Mouse (Mus musculus) forebrain, embryonic 15.5 days (tissue): ENCODE measurements around the gene Nup160. TPM values are rescaled to one million over a fixed set of nuclear protein-coding genes. Genes with fewer than 3 reads are reported as not detected.

Source experiments
- ATAC-seq: fragments of 200-750 bp; cut with Nextera tagmentation; replicated peaks from 2 replicates; pipeline ENCODE4 v1.8.0; 2017; ENCODE audit warnings: mild to moderate bottlenecking, moderate TSS enrichment, moderate library complexity
- H3K27ac ChIP-seq: fragments of 300-500 bp; sonication (generic); replicated peaks from 2 replicates; pipeline ENCODE4 v1.5.1; 2015; ENCODE audit warnings: mild to moderate bottlenecking, inconsistent platforms
- H3K27me3 ChIP-seq: fragments of 300-500 bp; sonication (generic); 2 replicates; pipeline ENCODE4 v1.6.1; 2015; ENCODE audit warnings: inconsistent platforms
- H3K36me3 ChIP-seq: fragments of 300-500 bp; sonication (generic); 2 replicates; pipeline ENCODE4 v1.6.1; 2015; ENCODE audit warnings: mild to moderate bottlenecking, inconsistent platforms
- H3K4me1 ChIP-seq: fragments of 300-500 bp; sonication (generic); 2 replicates; pipeline ENCODE4 v1.6.1; 2015; ENCODE audit warnings: inconsistent platforms
- H3K4me2 ChIP-seq: fragments of 300-500 bp; sonication (generic); replicated peaks from 2 replicates; pipeline ENCODE4 v1.6.1; 2015; ENCODE audit warnings: mild to moderate bottlenecking, inconsistent platforms
- H3K4me3 ChIP-seq: fragments of 300-500 bp; sonication (generic); 2 replicates; pipeline ENCODE4 v1.5.1; 2015; ENCODE audit warnings: mild to moderate bottlenecking, inconsistent platforms
- H3K9ac ChIP-seq: fragments of 300-500 bp; sonication (generic); replicated peaks from 2 replicates; pipeline ENCODE4 v1.6.1; 2015; ENCODE audit warnings: mild to moderate bottlenecking, inconsistent platforms
- H3K9me3 ChIP-seq: fragments of 300-500 bp; sonication (generic); 2 replicates; pipeline ENCODE4 v1.6.1; 2016; ENCODE audit warnings: inconsistent platforms
- WGBS: fragments of 180-500 bp; shearing (Covaris S2); methylation state at CpG from one replicate; pipeline ENCODE4 v1.1.7; 2015; ENCODE audit warnings: mixed read lengths; 5-methylcytosine and 5-hydroxymethylcytosine counted together
- polyA plus RNA-seq: library from polyadenylated mRNA; unstranded; fragments of >200 nt; fragmentation: Nextera tagmentation; extraction: Ambion mirVana; gene quantifications from 2 replicates; pipeline ENCODE4 v1.2.1, GENCODE M21; 2015

The Nup160 gene
- polyA plus RNA-seq, 1 experiment from 2014 or later: 27.8 TPM

DNA sequence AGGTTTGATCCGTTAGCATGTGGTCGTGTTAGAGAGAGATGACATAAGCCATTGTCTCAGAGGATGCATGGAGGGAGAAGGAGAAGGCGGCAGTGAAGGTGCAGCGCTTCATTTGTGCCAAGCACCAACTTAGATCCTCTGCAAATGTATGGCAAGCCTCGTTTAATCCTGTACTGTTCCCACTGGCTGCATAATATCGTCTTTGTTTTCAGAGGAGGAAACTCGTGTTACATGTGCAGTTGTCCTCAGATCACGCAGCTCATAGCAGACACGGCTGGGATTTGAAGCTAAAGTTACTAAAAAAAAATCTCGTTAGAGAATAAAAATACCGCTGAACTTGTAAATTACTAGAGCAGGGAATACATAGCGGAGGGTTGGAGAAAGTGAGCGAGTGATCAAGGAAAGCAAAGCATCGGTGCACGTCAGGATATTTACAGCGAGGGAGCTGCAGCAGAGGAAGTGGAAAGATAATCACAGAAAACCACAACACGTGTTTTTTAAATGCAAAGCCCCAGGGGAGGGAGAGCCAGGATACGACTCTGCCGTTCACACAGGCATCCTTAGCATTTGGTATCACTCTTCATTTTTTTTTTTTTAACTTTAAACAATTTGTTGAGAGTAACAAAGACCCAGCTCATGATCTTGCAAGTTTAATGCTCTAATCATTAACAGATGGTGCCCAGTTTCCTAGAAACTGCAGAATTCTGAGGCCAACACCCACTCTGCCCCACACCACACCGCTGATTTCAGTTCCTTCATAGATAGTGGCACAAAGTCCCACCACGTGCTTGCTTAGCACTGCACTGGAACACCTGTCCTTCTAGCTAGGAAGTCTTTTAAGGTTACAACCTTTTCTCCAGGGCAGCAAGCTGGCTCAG lies 9.4 kb upstream of the Nup160 start:
- no peak overlapping the region for H3K27ac ChIP-seq

DNA sequence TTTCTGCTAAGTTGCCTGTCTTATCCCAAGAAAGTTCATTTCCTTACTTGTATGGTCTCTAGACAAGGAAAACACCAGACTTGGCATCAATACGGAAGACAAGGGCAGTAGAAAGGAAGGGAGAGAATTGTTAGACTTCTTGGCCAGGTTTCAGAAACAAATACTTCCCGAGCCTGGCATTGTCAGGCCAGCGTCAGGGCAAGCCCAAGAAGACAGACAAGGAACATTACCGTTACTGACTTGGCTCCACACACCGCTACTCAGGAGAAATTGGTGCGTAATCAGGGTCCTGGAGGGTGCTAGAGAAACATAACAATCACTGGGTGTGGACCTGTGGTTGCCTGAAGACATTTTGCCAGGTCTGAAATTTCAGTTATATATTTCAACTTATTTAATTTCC lies 6.7 kb upstream of the Nup160 start:
- Histone ChIP-seq H3K36me3 (no peaks in the 10 kb centered on the region), H3K4me3 (no peak overlapping the region), H3K9me3 (no peaks in the 10 kb centered on the region), H3K27me3 (no peaks in the 10 kb centered on the region), H3K4me2 (no peak overlapping the region), H3K9ac (no peak overlapping the region), H3K4me1 (peaks cover 7% of the 10 kb centered on the region), H3K27ac (no peak overlapping the region)
- WGBS: 68% methylated on average over 6 of the region's 6 CpGs
- ATAC-seq: no peak

More for the DNA sequence above, 9.4 kb upstream of the Nup160 start:
- Histone ChIP-seq H3K27me3 (no peaks in the 10 kb centered on the region), H3K9me3 (no peaks in the 10 kb centered on the region), H3K36me3 (no peaks in the 10 kb centered on the region), H3K4me3 (peak overlapping the region; percentile 9), H3K4me1 (peaks cover 7% of the 10 kb centered on the region), H3K4me2 (peak overlapping the region; percentile 24), H3K9ac (0 out of 2 replicates have a peak overlapping the region, but pooled peaks have one; percentile 1)
- ATAC-seq: 0 out of 2 replicates have a peak, but pooled peaks have one; percentile 38
- WGBS: 29% methylated on average over 21 of the region's 21 CpGs

DNA sequence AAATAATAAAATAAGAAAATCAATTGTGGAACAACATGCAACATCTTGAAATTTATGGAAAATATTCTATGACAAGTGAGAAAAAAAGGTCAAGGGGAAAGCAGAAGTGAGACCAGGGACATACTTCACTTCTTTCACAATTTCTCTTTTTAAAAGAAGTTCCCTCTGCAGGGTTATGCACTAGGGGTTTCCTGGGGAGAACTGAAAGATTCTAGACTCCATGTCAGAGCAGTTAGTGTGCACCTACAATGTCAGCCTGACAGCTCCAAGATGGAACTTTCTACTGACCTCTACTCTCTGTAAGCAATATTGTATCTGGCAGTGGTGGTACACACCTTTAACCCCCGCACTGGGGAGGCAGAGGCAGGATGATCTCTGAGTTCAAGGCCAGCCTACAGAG lies 3.7 kb upstream of the Nup160 start:
- 100% methylated on average over 1 of the region's 1 CpGs for WGBS
- Histone ChIP-seq H3K9me3 (no peaks in the 10 kb centered on the region), H3K27me3 (no peaks in the 10 kb centered on the region), H3K27ac (no peak overlapping the region), H3K9ac (no peak overlapping the region), H3K4me1 (0 out of 2 replicates have a peak, but pooled peaks cover 4% of the 10 kb centered on the region), H3K4me3 (no peak overlapping the region), H3K4me2 (no peak overlapping the region), H3K36me3 (no peaks in the 10 kb centered on the region)
- no peak for ATAC-seq

DNA sequence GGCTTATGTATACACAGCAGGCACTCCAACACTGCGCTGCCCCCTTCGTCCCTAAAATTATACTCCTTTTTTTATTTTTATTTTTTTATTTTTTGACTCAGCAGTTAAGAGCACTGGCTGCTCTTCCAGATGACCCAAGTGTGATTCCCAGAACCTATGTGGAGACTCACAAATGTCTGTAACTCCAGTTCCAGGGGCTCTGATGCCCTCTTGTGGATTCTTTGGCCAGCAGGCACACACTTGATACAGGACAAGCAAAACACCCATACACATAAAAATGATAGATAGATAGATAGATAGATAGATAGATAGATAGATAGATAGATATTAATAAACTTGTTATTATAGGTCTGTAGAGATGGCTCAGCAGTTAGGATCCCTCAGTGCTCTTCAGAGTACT lies 2.5 kb upstream of the Nup160 start:
- H3K4me3 ChIP-seq: no peak overlapping the region
- H3K9me3 ChIP-seq: no peaks in the 10 kb centered on the region
- H3K36me3 ChIP-seq: no peaks in the 10 kb centered on the region
- H3K27ac ChIP-seq: no peak overlapping the region
- ATAC-seq: no peak
- 91% methylated on average over 2 of the region's 2 CpGs for WGBS
- no peak overlapping the region for H3K4me2 ChIP-seq
- no peaks in the 10 kb centered on the region for H3K27me3 ChIP-seq
- H3K4me1 ChIP-seq: peaks cover 9% of the 10 kb centered on the region
- H3K9ac ChIP-seq: no peak overlapping the region

DNA sequence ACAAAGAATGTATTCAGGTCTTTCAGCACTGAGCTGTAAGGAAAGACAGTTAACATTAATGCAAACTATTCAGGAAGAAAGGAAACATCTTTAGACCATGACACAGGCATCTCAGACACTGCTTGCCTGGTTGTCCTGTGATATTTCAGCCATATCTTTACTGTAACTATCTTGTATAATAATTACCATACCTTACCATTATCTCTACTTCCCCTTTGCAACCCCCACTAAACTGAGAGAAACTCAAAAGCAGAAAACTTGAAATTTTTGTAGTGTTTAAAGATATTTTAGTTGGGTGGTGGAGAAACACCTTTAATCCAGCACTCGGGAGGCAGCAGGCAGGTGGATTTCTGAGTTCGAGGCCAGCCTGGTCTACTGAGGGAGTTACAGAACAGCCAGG lies 1.5 kb upstream of the Nup160 start:
- H3K4me1 ChIP-seq: peaks cover 18% of the 10 kb centered on the region
- no peak overlapping the region for H3K27ac ChIP-seq
- no peaks in the 10 kb centered on the region for H3K36me3 ChIP-seq
- no peak overlapping the region for H3K9ac ChIP-seq
- H3K9me3 ChIP-seq: no peaks in the 10 kb centered on the region
- no peak overlapping the region for H3K4me2 ChIP-seq
- no peak for ATAC-seq
- no peaks in the 10 kb centered on the region for H3K27me3 ChIP-seq
- H3K4me3 ChIP-seq: no peak overlapping the region
- WGBS: 91% methylated on average over 2 of the region's 2 CpGs

DNA sequence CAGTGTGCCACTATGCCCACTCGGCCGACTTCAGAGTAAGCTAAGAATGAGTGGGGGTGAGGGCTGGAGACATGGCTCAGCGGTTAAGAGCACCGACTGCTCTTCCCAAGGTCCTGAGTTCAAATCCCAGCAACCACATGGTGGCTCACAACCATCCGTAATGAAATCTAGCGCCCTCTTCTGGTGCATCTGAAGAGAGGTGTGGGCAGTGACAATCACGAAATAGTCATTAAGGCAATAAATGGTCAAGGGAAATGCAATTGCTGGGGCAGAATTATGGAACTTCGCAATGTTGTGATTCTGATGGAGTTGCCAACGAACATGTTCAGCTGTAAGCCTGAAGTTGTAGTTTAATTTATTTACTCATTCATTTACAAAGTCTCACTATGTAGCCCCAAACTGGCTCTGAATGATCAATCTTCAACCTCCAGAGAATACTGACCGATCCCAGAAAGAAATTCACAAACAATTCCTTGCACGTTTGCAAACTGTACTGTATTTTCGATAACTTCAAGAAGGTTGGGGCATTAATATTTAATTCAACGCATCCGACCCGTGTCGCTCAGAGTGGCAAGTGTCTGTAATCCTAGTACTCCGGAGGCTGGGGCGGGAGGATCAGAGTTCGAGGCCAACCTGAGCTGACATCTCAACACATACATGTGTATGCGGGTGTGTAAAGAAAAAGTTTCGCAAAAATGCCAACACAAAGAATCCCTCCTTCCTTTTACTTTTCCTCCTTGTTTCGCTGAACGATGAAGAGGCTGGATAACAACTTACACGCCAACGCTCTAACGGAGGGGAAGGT lies 1.4 kb downstream of the Nup160 start:
- Histone ChIP-seq H3K4me1 (peaks cover 27% of the 10 kb centered on the region), H3K9ac (peak overlapping the region; percentile 71), H3K4me2 (peak overlapping the region; percentile 89), H3K27ac (peak overlapping the region; percentile 95), H3K4me3 (peak overlapping the region; percentile 64), H3K9me3 (no peaks in the 10 kb centered on the region), H3K36me3 (peaks cover 9% of the 10 kb centered on the region), H3K27me3 (no peaks in the 10 kb centered on the region)
- WGBS: 32% methylated on average over 26 of the region's 26 CpGs
- ATAC-seq: peak; percentile 59

DNA sequence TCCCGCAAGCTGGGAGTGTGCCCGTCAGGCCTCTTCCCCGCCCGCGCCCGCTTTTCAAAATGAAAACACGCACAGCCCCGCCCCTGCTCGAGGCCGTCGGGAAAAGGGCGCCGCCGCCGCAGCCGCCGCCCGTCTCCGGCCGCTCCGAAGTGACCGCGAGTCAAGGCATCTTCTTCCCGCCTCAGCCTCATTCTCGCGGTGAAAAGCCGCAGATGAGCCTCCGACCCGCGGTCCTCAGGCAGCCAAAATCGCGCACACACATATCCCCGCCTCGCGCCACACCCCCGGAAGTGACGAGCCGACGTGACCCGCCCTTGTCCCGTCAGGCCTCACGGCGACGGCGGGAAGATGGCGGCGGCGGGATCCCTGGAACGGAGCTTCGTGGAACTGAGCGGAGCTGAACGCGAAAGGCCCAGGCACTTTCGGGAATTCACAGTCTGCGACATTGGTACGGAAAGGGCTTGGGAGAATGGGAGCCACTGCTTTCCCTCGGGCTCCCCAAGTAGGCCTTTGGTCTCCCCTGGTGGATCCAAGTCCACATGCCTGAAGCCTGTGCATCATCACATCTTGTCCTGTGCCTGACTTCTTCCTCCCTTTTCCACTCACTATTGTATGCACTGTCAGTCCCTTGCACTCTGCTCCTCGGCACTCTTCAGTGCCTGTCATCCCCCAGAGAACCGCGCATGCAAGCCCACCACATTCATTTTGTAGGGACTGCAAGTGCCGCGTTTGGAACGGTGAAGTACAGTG lies 2.2 kb downstream of the Nup160 start:
- Histone ChIP-seq H3K4me2 (peak overlapping the region; percentile 89), H3K36me3 (peaks cover 16% of the 10 kb centered on the region), H3K9me3 (no peaks in the 10 kb centered on the region), H3K4me1 (peaks cover 27% of the 10 kb centered on the region), H3K9ac (peak overlapping the region; percentile 71), H3K4me3 (peak overlapping the region; percentile 64), H3K27me3 (no peaks in the 10 kb centered on the region), H3K27ac (peak overlapping the region; percentile 95)
- ATAC-seq: peak; percentile 98
- under 1% methylated on average over 63 of the region's 63 CpGs for WGBS

DNA sequence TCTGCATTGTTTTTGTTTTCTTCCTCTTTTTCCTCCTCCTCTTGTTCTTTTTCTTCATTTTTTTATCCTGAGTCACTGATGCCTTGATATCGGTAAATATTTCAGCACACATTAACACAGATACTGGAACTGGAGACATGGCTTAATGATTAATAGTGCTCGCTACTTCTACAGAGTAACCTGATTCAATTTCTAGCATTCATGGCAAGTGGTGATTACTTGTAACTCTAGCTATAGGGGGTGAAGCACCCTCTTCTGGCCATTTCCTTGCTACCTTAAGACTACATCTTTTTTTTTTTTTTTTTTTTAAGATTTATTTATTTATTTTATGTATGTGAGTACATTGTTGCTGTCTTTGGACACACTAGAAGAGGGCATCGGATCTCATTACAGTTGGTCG lies 23.9 kb downstream of the Nup160 start:
- no peaks in the 10 kb centered on the region for H3K4me1 ChIP-seq
- no peak for ATAC-seq
- H3K36me3 ChIP-seq: peaks cover 90% of the 10 kb centered on the region

DNA sequence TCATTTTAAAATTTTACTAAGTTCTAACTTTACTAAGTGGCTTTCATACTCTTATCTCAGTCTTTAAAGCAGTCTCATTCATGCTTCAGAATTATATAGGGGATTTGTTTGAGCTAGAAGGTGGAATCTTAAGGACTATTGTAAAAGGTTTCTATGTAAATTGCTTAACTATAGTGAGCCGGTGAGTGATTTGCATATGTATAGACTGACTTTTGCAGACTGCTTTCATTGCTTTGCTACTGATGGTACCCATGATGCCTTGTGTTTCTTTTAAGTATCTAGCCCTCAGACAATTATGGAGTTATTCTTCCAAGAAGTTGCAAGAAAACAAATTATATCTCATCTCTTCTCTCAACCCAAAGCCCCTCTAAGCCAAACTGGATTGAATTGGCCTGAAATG lies 31.5 kb downstream of the Nup160 start:
- H3K27ac ChIP-seq: no peak overlapping the region
- H3K27me3 ChIP-seq: no peaks in the 10 kb centered on the region
- no peak for ATAC-seq
- peaks cover 91% of the 10 kb centered on the region for H3K36me3 ChIP-seq
- no peak overlapping the region for H3K4me2 ChIP-seq
- no peak overlapping the region for H3K9ac ChIP-seq
- H3K9me3 ChIP-seq: no peaks in the 10 kb centered on the region
- no peaks in the 10 kb centered on the region for H3K4me1 ChIP-seq
- WGBS: 10% methylated on average over 1 of the region's 1 CpGs
- no peak overlapping the region for H3K4me3 ChIP-seq

More for the DNA sequence above, 23.9 kb downstream of the Nup160 start:
- Histone ChIP-seq H3K4me2 (no peak overlapping the region), H3K9me3 (no peaks in the 10 kb centered on the region), H3K4me3 (no peak overlapping the region), H3K9ac (no peak overlapping the region), H3K27ac (no peak overlapping the region), H3K27me3 (no peaks in the 10 kb centered on the region)
- WGBS: 93% methylated on average over 4 of the region's 4 CpGs

DNA sequence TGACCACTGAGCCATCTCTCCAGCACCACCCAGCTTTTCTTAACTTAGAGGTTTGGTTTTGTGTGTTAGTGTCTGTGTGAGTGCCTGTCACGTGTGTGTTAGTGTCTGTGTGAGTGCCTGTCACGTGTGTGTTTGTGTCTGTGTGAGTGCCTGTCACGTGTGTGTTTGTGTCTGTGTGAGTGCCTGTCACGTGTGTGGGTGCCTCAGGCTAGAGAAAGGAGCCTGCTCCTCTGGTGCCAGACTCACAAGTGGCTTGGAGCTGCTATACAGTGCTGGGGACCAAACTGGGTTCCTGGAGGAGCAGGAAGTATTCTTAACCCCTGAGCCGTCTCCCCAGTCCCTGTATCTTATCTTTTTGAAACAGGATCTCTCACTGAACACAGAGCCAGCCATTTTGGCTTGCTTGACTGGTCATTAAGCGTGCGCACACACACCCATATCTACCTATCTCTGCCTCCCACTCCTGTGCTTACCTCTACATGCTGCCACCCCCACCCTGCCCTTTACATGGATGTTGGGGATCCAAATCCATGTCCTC lies 38.6 kb downstream of the Nup160 start:
- Histone ChIP-seq H3K4me2 (no peak overlapping the region), H3K27ac (no peak overlapping the region), H3K27me3 (no peaks in the 10 kb centered on the region), H3K4me3 (no peak overlapping the region), H3K9ac (no peak overlapping the region), H3K4me1 (no peaks in the 10 kb centered on the region), H3K36me3 (peaks cover 76% of the 10 kb centered on the region), H3K9me3 (no peaks in the 10 kb centered on the region)
- WGBS: 93% methylated on average over 7 of the region's 7 CpGs
- no peak for ATAC-seq

DNA sequence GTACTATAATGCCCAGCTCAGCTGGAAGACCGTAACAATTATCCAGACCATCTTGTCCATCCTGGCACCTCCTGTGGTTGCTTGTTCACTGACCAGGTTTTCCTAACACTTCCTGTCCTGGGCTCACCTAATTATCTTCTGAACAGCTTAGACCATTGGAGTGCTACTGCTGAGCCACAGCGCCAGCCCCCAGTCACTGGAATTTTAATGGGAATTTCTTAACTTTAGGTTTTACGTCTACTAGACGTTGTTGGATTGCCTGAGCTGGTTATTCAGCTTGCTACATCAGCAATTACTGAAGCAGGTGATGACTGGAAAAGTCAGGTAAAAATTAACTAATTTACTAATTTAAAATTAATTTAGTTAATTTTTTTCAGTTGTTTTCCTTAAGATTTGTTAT lies 40.4 kb downstream of the Nup160 start:
- WGBS: 85% methylated on average over 4 of the region's 4 CpGs
- Histone ChIP-seq H3K9me3 (no peaks in the 10 kb centered on the region), H3K36me3 (peaks cover 76% of the 10 kb centered on the region), H3K4me2 (no peak overlapping the region), H3K4me1 (no peaks in the 10 kb centered on the region), H3K4me3 (no peak overlapping the region), H3K27me3 (no peaks in the 10 kb centered on the region), H3K27ac (no peak overlapping the region), H3K9ac (no peak overlapping the region)
- ATAC-seq: no peak
